Mouse (Mus musculus) midbrain, embryonic 13.5 days (tissue): ENCODE measurements around the gene Krtap31-2. TPM values are rescaled to one million over a fixed set of nuclear protein-coding genes. Genes with fewer than 3 reads are reported as not detected.

Experiments used
- ATAC-seq: fragments of 200-750 bp; cut with Nextera tagmentation; 2 replicates; pipeline ENCODE4 v1.8.0; 2017; ENCODE audit warnings: mild to moderate bottlenecking, moderate TSS enrichment, moderate library complexity
- H3K27ac ChIP-seq: fragments of 300-500 bp; sonication (generic); 2 replicates; pipeline ENCODE4 v1.5.1; 2015; ENCODE audit warnings: inconsistent platforms, mild to moderate bottlenecking, moderate library complexity
- H3K27me3 ChIP-seq: fragments of 300-500 bp; sonication (generic); 2 replicates; pipeline ENCODE4 v1.6.1; 2015; ENCODE audit warnings: mild to moderate bottlenecking, inconsistent platforms
- H3K36me3 ChIP-seq: fragments of 300-500 bp; sonication (generic); 2 replicates; pipeline ENCODE4 v1.6.1; 2015; ENCODE audit warnings: mild to moderate bottlenecking, inconsistent platforms
- H3K4me1 ChIP-seq: fragments of 300-500 bp; sonication (generic); replicated peaks from 2 replicates; pipeline ENCODE4 v1.6.1; 2015; ENCODE audit warnings: inconsistent platforms
- H3K4me2 ChIP-seq: fragments of 300-500 bp; sonication (generic); replicated peaks from 2 replicates; pipeline ENCODE4 v1.6.1; 2015; ENCODE audit warnings: moderate library complexity, mild to moderate bottlenecking, inconsistent platforms
- H3K4me3 ChIP-seq: fragments of 300-500 bp; sonication (generic); replicated peaks from 2 replicates; pipeline ENCODE4 v1.5.1; 2015; ENCODE audit warnings: mild to moderate bottlenecking, inconsistent platforms
- H3K9ac ChIP-seq: fragments of 300-500 bp; sonication (generic); replicated peaks from 2 replicates; pipeline ENCODE4 v1.6.1; 2015; ENCODE audit warnings: mild to moderate bottlenecking, inconsistent platforms
- H3K9me3 ChIP-seq: fragments of 300-500 bp; sonication (generic); 2 replicates; pipeline ENCODE4 v1.6.1; 2016; ENCODE audit warnings: mild to moderate bottlenecking, inconsistent platforms
- WGBS: fragments of 180-500 bp; shearing (Covaris S2); methylation state at CpG from one replicate; pipeline ENCODE4 v1.1.7; 2015; 5-methylcytosine and 5-hydroxymethylcytosine counted together
- polyA plus RNA-seq: library from polyadenylated mRNA; unstranded; fragments of >200 nt; fragmentation: Nextera tagmentation; extraction: Ambion mirVana; gene quantifications from 2 replicates; pipeline ENCODE4 v1.2.1, GENCODE M21; 2015

The Krtap31-2 gene
- polyA plus RNA-seq: not detected in 2 replicates

DNA sequence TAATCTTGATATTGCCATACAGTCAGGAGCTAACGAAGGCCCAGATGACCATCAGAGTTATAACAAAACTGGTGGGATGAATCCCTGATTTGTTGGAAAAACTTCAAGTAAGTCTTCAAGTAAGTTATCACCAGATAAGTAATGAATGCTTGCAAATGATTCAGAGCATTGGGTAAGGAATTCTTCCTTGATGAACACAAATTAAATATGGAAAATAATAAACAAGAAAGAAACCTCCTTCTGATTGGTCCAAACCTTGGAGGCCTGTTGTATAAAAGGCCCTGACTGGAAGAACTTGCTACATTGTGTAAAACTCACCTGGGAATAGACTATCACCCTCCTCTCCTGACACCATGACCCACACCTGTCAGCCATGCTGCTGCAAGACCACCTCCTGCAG is at the start of gene Krtap31-2:
Gene Krtap31-2, plus strand, starts transcription at position 301 of the 400 bp plus-strand sequence.
- no peak within 1 kb of the TSS for H3K4me2 ChIP-seq
- H3K9me3 ChIP-seq: no peaks in the 10 kb centered on the region
- H3K27me3 ChIP-seq: no peaks in the 10 kb centered on the region
- no peak for ATAC-seq
- H3K36me3 ChIP-seq: no peaks in the 10 kb centered on the region
- H3K9ac ChIP-seq: no peak within 1 kb of the TSS
- no peak within 1 kb of the TSS for H3K27ac ChIP-seq
- H3K4me3 ChIP-seq: no peak within 1 kb of the TSS
- WGBS: 93% methylated on average over 1 of the region's 1 CpGs
- H3K4me1 ChIP-seq: no peaks in the 10 kb centered on the region

DNA sequence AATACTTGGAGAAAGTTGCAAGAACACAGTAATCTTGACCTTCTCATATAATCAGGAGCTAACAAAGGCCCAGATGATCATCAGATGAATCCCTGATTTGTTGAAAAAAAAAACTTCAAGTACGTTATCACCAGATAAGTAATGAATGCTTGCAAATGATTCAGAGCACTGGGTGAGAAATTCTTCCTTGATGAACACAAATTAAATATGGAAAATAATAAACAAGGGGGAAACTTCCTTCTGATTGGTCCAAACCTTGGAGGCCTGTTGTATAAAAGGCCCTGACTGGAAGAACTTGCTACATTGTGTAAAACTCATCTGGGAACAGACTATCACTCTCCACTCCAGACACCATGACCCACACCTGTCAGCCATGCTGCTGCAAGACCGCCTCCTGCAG is 28.5 kb upstream of the Krtap31-2 start, which contains the start of gene Krtap31-1:
Gene Krtap31-1, plus strand, starts transcription at position 301 of the 400 bp plus-strand sequence.
- H3K27me3 ChIP-seq: no peaks in the 10 kb centered on the region
- no peak within 1 kb of the TSS for H3K27ac ChIP-seq
- H3K36me3 ChIP-seq: no peaks in the 10 kb centered on the region
- no peak within 1 kb of the TSS for H3K4me3 ChIP-seq
- H3K9ac ChIP-seq: no peak within 1 kb of the TSS
- no peaks in the 10 kb centered on the region for H3K4me1 ChIP-seq
- no peak for ATAC-seq
- H3K4me2 ChIP-seq: no peak within 1 kb of the TSS
- H3K9me3 ChIP-seq: no peaks in the 10 kb centered on the region
- WGBS: 87% methylated on average over 2 of the region's 2 CpGs

DNA sequence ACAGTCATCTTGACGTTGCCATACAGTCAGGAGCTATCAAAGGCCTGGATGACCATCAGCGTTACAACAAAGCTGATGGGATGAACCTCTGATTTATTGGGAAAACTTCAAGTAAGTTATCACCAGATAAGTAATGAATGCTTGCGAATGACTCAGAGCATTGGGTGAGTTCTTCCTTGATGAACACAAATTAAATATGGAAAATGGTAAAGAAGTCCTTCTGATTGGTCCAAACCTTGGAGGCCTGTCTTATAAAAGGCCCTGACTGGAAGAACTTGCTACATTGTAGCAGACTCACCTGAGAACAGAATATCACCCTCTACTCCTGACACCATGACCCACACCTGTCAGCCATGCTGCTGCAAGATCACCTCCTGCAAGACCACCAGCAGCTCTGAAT is 21.6 kb upstream of the Krtap31-2 start, which contains the start of gene Gm11565:
Gene Gm11565, plus strand, starts transcription at position 301 of the 400 bp plus-strand sequence.
- no peak within 1 kb of the TSS for H3K4me2 ChIP-seq
- 88% methylated on average over 3 of the region's 3 CpGs for WGBS
- no peaks in the 10 kb centered on the region for H3K4me1 ChIP-seq
- no peaks in the 10 kb centered on the region for H3K9me3 ChIP-seq
- no peaks in the 10 kb centered on the region for H3K36me3 ChIP-seq
- H3K27ac ChIP-seq: no peak within 1 kb of the TSS
- H3K9ac ChIP-seq: no peak within 1 kb of the TSS
- no peaks in the 10 kb centered on the region for H3K27me3 ChIP-seq
- ATAC-seq: no peak
- H3K4me3 ChIP-seq: no peak within 1 kb of the TSS

DNA sequence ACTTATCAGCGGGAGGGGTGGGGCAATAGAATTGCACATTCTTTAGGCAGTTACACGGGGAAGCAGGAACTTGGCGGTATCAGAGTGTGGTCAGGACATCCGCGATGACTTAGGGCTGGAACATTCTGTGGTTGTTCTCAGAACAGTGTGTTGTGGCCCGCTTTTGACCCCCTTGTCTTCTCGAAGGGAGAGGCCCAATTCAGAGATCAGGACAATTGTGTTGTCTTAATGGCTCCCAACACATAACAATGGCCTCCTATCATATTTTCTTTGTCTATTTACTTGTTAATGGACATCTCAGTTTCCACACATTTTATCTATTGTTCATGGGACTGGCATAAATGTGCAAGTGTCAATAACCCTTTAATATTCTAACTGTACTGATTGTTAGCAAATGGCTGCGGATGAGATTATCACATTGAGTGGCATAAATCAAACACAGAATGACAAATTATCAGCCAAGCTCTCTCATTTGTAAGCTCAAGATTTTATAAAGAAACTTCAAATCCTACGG is 1.7 kb downstream of the Krtap31-2 start:
- 91% methylated on average over 9 of the region's 9 CpGs for WGBS
- no peak for ATAC-seq

DNA sequence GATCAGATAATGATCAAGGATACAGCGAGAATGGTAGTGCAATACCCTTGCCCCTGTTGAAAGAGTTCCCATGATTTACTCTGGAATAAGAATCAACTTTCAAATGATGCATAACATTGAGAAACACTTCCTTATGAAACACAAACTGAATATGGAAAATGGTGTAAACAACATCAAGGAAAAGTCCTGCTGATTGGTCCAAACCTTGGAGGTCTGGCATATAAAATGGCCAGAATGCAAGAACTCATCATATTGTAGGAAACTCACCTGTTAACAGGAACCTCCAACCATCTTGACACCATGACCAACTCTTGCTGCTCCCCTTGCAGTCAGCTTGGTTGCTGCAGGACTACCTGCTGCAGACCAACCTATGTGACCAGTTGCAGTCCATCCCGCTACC is 12.1 kb downstream of the Krtap31-2 start, which contains the start of gene Krtap9-5:
Gene Krtap9-5, plus strand, starts transcription at position 301 of the 400 bp plus-strand sequence.
- WGBS: 88% methylated on average over 2 of the region's 2 CpGs
- no peak within 1 kb of the TSS for H3K27ac ChIP-seq
- H3K4me3 ChIP-seq: no peak within 1 kb of the TSS
- H3K9ac ChIP-seq: no peak within 1 kb of the TSS
- H3K27me3 ChIP-seq: no peaks in the 10 kb centered on the region
- no peaks in the 10 kb centered on the region for H3K4me1 ChIP-seq
- H3K36me3 ChIP-seq: no peaks in the 10 kb centered on the region
- no peak within 1 kb of the TSS for H3K4me2 ChIP-seq
- no peak for ATAC-seq
- no peaks in the 10 kb centered on the region for H3K9me3 ChIP-seq

More for the DNA sequence above, 1.7 kb downstream of the Krtap31-2 start:
- H3K9me3 ChIP-seq: no peaks in the 10 kb centered on the region
- no peak overlapping the region for H3K27ac ChIP-seq
- no peaks in the 10 kb centered on the region for H3K27me3 ChIP-seq
- H3K36me3 ChIP-seq: no peaks in the 10 kb centered on the region
- H3K4me2 ChIP-seq: no peak overlapping the region
- H3K4me1 ChIP-seq: no peaks in the 10 kb centered on the region
- no peak overlapping the region for H3K4me3 ChIP-seq
- H3K9ac ChIP-seq: no peak overlapping the region

DNA sequence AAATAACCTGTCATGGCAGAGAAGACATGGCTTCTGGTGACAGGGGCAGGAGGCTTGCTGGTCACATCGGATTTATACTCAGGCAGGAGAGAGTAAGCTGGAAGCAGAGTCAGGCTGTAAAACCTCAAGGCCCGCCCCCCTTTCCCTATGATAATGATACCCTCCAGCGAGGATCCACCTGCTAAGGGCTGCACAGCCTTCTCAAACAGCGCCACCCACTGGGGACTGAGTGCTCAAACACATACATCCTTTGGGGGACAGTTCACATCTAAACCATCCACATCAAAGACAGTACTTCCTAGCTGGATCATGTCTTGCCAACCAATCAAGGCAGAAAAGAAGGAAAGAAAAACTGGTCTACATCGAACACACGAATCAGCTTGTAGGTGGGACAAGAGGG is 28.1 kb downstream of the Krtap31-2 start:
- no peaks in the 10 kb centered on the region for H3K4me1 ChIP-seq
- no peaks in the 10 kb centered on the region for H3K27me3 ChIP-seq
- H3K9me3 ChIP-seq: no peaks in the 10 kb centered on the region
- WGBS: 59% methylated on average over 6 of the region's 6 CpGs
- ATAC-seq: no peak
- no peak overlapping the region for H3K27ac ChIP-seq
- no peak overlapping the region for H3K4me3 ChIP-seq
- no peak overlapping the region for H3K4me2 ChIP-seq
- H3K36me3 ChIP-seq: no peaks in the 10 kb centered on the region
- no peak overlapping the region for H3K9ac ChIP-seq

DNA sequence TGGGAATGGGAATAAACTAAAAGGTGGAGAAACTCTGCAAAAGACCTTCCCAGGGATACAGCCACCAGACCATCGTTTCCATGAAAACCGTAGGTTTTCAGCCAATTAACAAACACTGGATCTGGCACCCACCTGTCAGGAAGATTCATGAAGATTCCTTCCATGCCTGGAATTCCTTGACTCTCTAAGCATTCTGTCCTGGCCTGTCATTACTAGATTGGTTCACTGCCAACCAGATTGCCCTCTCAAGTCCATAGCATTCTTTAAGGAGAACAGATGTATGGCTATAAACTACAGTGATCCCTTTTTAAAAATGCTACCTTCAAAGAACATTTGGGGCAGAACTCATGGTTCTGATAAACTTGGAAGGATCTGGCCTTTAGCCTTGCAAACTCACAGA is 29.9 kb downstream of the Krtap31-2 start:
- 88% methylated on average over 2 of the region's 2 CpGs for WGBS
- no peaks in the 10 kb centered on the region for H3K9me3 ChIP-seq
- H3K27me3 ChIP-seq: no peaks in the 10 kb centered on the region
- no peaks in the 10 kb centered on the region for H3K4me1 ChIP-seq
- H3K4me3 ChIP-seq: no peak overlapping the region
- no peak for ATAC-seq
- no peak overlapping the region for H3K27ac ChIP-seq
- H3K36me3 ChIP-seq: no peaks in the 10 kb centered on the region
- H3K4me2 ChIP-seq: no peak overlapping the region
- H3K9ac ChIP-seq: no peak overlapping the region

DNA sequence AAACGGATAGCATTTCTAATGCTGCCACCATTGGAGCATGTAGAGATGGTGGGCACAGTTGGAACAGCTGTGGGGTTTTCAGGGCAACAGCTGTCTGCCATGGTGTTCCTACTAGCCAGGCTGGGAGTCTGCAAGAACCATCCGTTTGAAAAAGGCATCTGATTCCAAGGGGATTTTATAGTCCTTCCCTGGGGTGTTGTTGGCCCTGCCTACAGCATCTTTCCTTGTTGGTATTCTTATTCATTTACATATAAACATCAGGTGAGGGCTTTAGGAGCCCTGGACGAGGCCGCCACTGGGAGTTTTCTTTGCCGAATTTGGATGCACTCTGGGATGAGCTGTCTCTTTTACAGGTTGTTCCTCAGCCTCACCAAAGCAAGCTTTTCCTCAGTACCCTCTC is 42.9 kb downstream of the Krtap31-2 start, which contains the start of gene Krtap29-1:
Gene Krtap29-1, minus strand, starts transcription at position 101 of the 400 bp plus-strand sequence.
- no peak within 1 kb of the TSS for H3K4me3 ChIP-seq
- H3K36me3 ChIP-seq: no peaks in the 10 kb centered on the region
- no peaks in the 10 kb centered on the region for H3K4me1 ChIP-seq
- no peak within 1 kb of the TSS for H3K27ac ChIP-seq
- no peaks in the 10 kb centered on the region for H3K9me3 ChIP-seq
- no peak for ATAC-seq
- no peak within 1 kb of the TSS for H3K4me2 ChIP-seq
- H3K27me3 ChIP-seq: no peaks in the 10 kb centered on the region
- 78% methylated on average over 5 of the region's 5 CpGs for WGBS
- H3K9ac ChIP-seq: no peak within 1 kb of the TSS

DNA sequence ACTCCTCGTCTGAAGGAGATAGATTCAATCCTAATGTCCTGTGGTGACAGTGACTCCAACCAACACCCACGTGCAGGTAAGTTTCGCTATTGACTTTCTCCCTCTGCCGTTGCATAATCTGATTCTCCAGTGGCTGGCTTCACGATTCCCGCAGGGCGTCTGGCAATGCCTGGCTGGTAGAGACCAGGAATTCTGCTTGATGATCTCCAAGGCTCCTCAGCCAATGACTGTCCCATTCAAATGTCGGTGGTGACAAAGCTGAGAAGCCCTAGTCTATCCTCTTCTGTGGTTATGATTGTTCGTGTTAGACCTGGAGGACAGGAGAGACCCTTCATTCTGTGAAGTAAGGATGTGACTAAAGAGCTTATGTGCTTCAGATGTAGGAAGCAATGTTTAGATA is 46.6 kb downstream of the Krtap31-2 start:
- Histone ChIP-seq H3K36me3 (no peaks in the 10 kb centered on the region), H3K4me2 (no peak overlapping the region), H3K9ac (no peak overlapping the region), H3K4me1 (no peaks in the 10 kb centered on the region), H3K9me3 (no peaks in the 10 kb centered on the region), H3K27ac (no peak overlapping the region), H3K4me3 (no peak overlapping the region), H3K27me3 (no peaks in the 10 kb centered on the region)
- 89% methylated on average over 9 of the region's 9 CpGs for WGBS
- no peak for ATAC-seq

DNA sequence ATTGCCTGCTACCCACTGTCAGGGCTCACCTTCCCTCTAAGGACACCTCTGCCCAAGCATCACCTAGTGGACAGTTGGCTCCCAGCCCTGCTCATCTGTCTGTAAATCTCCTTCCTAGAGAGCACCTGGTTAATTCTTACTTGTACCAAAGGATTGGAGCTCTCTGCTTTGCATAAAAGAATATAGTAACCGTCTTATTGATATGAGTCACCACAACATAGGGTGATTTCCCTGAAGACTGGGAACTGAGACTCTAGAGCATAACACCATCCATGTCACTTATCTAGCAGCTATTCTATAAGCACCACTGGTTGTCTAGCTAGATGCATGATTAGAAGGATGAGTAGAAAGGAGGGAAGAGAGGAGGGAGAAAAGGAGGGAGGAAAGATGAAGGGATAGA is 47.4 kb downstream of the Krtap31-2 start:
- Histone ChIP-seq H3K4me3 (no peak overlapping the region), H3K27me3 (no peaks in the 10 kb centered on the region), H3K27ac (no peak overlapping the region), H3K36me3 (no peaks in the 10 kb centered on the region), H3K9ac (no peak overlapping the region), H3K4me2 (no peak overlapping the region), H3K4me1 (no peaks in the 10 kb centered on the region), H3K9me3 (no peaks in the 10 kb centered on the region)
- ATAC-seq: no peak
- 88% methylated on average over 1 of the region's 1 CpGs for WGBS

DNA sequence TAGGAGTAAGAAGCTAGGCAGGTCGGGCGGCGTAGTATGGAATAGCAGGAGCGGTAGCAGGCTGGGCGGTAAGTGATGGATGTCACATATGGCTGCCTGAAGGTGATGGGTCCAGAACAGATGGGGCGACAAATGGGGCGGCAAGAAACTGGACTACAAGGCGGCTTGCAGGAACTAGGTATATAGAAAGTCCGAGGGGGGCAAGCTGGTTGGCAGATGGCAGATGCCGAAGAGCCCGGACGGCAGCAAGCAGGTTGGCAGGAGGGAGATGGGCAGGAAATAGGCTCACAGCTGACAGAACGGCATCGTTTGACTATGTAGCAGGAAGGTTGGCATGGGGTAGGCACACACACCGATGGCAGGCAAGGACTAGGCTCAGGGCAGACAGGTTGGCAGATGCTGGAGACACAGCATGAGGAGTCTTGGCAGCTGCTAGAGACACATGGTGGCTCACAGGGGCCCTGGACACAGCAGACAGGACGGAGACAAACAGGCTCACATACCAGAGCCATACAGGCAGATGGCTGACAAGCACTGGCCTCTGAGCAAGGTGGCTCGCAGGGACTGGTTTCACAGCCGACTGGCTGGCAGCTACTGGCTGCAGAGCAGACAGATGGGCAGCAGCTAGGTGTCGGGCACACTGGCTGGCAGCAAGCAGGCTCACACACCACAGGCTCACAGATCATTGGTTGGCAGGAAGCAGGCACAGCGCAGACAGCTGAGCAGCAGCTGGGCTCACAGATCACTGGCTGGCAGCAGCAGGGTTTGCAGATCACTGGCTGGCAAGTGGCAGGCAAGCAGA is 49.4 kb downstream of the Krtap31-2 start:
- Histone ChIP-seq H3K27ac (no peak overlapping the region), H3K27me3 (no peaks in the 10 kb centered on the region), H3K9ac (no peak overlapping the region), H3K9me3 (no peaks in the 10 kb centered on the region), H3K4me2 (no peak overlapping the region), H3K4me1 (no peaks in the 10 kb centered on the region), H3K4me3 (no peak overlapping the region), H3K36me3 (no peaks in the 10 kb centered on the region)
- WGBS: 85% methylated on average over 20 of the region's 20 CpGs
- peak; percentile 71 for ATAC-seq

DNA sequence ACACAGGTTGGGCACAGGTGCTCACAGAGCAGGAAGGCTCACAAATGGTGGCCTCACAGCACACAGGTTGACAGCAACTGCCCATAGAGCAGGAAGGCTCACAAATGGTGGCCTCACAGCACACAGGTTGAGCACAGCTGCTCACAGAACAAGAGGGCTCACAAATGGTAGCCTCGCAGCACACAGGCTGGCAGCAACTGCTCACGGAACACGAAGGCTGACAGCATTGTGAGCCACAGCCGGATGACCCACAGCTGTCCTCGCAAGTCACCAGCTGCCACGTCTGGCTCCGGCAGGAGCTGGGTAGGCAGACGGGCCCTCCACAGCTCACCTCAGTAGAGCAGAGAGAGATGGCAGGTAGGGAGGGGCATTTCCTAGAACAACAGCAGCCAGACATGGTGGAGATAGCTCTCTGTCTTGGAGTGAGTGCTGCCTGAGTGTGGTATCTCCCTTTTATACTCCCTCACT is 50.1 kb downstream of the Krtap31-2 start, which contains the start of gene Krtap16-1:
Gene Krtap16-1, minus strand, starts transcription at position 418 of the 468 bp plus-strand sequence.
- Histone ChIP-seq H3K27ac (no peak within 1 kb of the TSS), H3K4me3 (no peak within 1 kb of the TSS), H3K9ac (no peak within 1 kb of the TSS), H3K27me3 (no peaks in the 10 kb centered on the region), H3K4me1 (no peaks in the 10 kb centered on the region), H3K9me3 (no peaks in the 10 kb centered on the region), H3K36me3 (no peaks in the 10 kb centered on the region), H3K4me2 (no peak within 1 kb of the TSS)
- 81% methylated on average over 8 of the region's 8 CpGs for WGBS
- ATAC-seq: no peak
